Mouse (Mus musculus) liver, embryonic 14.5 days (tissue): ENCODE measurements around the gene Cmtm8. TPM values are rescaled to one million over a fixed set of nuclear protein-coding genes. Genes with fewer than 3 reads are reported as not detected.

Source experiments
- ATAC-seq: fragments of 200-750 bp; cut with Nextera tagmentation; 2 replicates; pipeline ENCODE4 v1.8.0; 2017; ENCODE audit warnings: moderate number of reproducible peaks, mild to moderate bottlenecking, moderate library complexity; ENCODE audit not compliant: insufficient read depth
- DNase-seq, 3 experiments: peaks; one replicate each; pipeline ENCODE4 v3.0.0-alpha.2; 2012 to 2013; ENCODE audit warnings: low read depth in 3 of 3, low spot score in 3 of 3
- H3K27ac ChIP-seq: fragments of 300-500 bp; sonication (generic); 2 replicates; pipeline ENCODE4 v1.5.1; 2014; ENCODE audit warnings: moderate library complexity, mild to moderate bottlenecking, control low read depth, inconsistent platforms
- H3K27me3 ChIP-seq: fragments of 300-500 bp; sonication (generic); 2 replicates; pipeline ENCODE4 v1.6.1; 2014; ENCODE audit warnings: mild to moderate bottlenecking, low read length, moderate library complexity; ENCODE audit not compliant: control insufficient read depth, insufficient read depth
- H3K36me3 ChIP-seq: fragments of 300-500 bp; sonication (generic); replicated peaks from 2 replicates; pipeline ENCODE4 v1.6.1; 2014; ENCODE audit warnings: low read depth; ENCODE audit not compliant: control insufficient read depth, insufficient read depth
- H3K4me1 ChIP-seq, 2 experiments: fragments of 200-500 bp in 1 of 2; fragments of 300-500 bp in 1 of 2; sonication (generic) in 1 of 2; replicated peaks; 2 replicates each; pipeline ENCODE4 v1.6.1; 2012 to 2014; ENCODE audit warnings: antibody characterized with exemption in 1 of 2, inconsistent platforms in 1 of 2, low read length in 1 of 2; ENCODE audit not compliant: control insufficient read depth in 2 of 2, insufficient read depth in 2 of 2
- H3K4me2 ChIP-seq: fragments of 300-500 bp; sonication (generic); 2 replicates; pipeline ENCODE4 v1.6.1; 2014; ENCODE audit warnings: low read depth, mild to moderate bottlenecking, control low read depth, moderate library complexity
- H3K4me3 ChIP-seq, 2 experiments: fragments of 200-500 bp in 1 of 2; fragments of 300-500 bp in 1 of 2; sonication (generic) in 1 of 2; 2 replicates each; pipeline ENCODE4 v1.5.1; 2012 to 2014; ENCODE audit warnings: low read depth in 2 of 2, low read length in 2 of 2, mild to moderate bottlenecking in 2 of 2, control low read depth in 1 of 2, inconsistent platforms in 1 of 2, moderate library complexity in 1 of 2; ENCODE audit not compliant: insufficient read depth in 1 of 2
- H3K9ac ChIP-seq: fragments of 300-500 bp; sonication (generic); replicated peaks from 2 replicates; pipeline ENCODE4 v1.6.1; 2014; ENCODE audit warnings: mild to moderate bottlenecking, control low read depth, moderate library complexity
- H3K9me3 ChIP-seq: fragments of 300-500 bp; sonication (generic); 2 replicates; pipeline ENCODE4 v1.6.1; 2016; ENCODE audit warnings: low read length, mixed read lengths; ENCODE audit not compliant: control insufficient read depth
- CTCF ChIP-seq: IDR thresholded peaks from 2 replicates; pipeline ENCODE4 v1.5.1; 2016; ENCODE audit warnings: antibody characterized with exemption, low read depth, control low read depth
- EP300 ChIP-seq: IDR thresholded peaks from 2 replicates; pipeline ENCODE4 v1.6.1; 2016; ENCODE audit warnings: antibody characterized with exemption, low read depth
- WGBS: fragments of 180-500 bp; shearing (Covaris S2); extraction: QIAGEN DNeasy Blood & Tissue Kit; methylation state at CpG from one replicate; pipeline ENCODE4 v1.1.7; 2014; ENCODE audit not compliant: insufficient replicate concordance; 5-methylcytosine and 5-hydroxymethylcytosine counted together
- polyA plus RNA-seq, 2 experiments: library from polyadenylated mRNA; depleted of rRNA in 1 of 2; stranded (reverse) in 1 of 2; unstranded in 1 of 2; fragments of >200 nt; fragmentation: Nextera tagmentation in 1 of 2; extraction: Ambion mirVana in 1 of 2; gene quantifications; 2 replicates each; pipeline versions ENCODE4 v1.2.1 to v1.2.3; 2012 to 2014

Gene Cmtm8
- polyA plus RNA-seq, 2 experiments = 16.2 to 24.2 TPM

- Histone ChIP-seq H3K27ac (no peak overlapping the region), H3K4me2 (no peak overlapping the region), H3K4me3 (no peak overlapping the region), H3K4me1 (peaks cover 0 to 18% of the 10 kb centered on the region in 2 experiments; a peak in 2 of 4 replicates), H3K27me3 (no peaks in the 10 kb centered on the region), H3K9ac (no peak overlapping the region), H3K36me3 (no peaks in the 10 kb centered on the region; the same call in 1 of the 2 replicates), H3K9me3 (no peaks in the 10 kb centered on the region)
- ATAC-seq = no peak
- 78% methylated on average over 9 of the region's 9 CpGs for WGBS
- no peak for TF ChIP-seq EP300
- TF ChIP-seq CTCF = no peak
- no peak for DNase-seq
Measured at GRCm38 (mm10) chr9:114740336-114740735, 103.6 kb downstream of the Cmtm8 start.

Other genes starting within 250 kb of the Cmtm8 start
- gene Cnot10, start 204.0 kb downstream of the Cmtm8 start, polyA plus RNA-seq (2012; rRNA removed) = 16.3 and 20.7 TPM in 2 replicates
- gene Cnot10, start 204.0 kb downstream of the Cmtm8 start, polyA plus RNA-seq (2014; fragmentation: Nextera tagmentation; extraction: Ambion mirVana) = 23.1 and 23.8 TPM in 2 replicates
- gene Dync1li1, start 155.4 kb downstream of the Cmtm8 start, polyA plus RNA-seq (2012; rRNA removed) = 5.0 and 10.3 TPM in 2 replicates
- gene Dync1li1, start 155.4 kb downstream of the Cmtm8 start, polyA plus RNA-seq (2014; fragmentation: Nextera tagmentation; extraction: Ambion mirVana) = 10.8 and 11.5 TPM in 2 replicates
- 8.7 and 10.8 TPM in 2 replicates for gene Cmtm6, start 113.0 kb downstream of the Cmtm8 start, polyA plus RNA-seq (2012; rRNA removed)
- 20.1 and 24.2 TPM in 2 replicates for gene Cmtm6, start 113.0 kb downstream of the Cmtm8 start, polyA plus RNA-seq (2014; fragmentation: Nextera tagmentation; extraction: Ambion mirVana)
- 36.7 and 52.9 TPM in 2 replicates for gene Cmtm7, start 62.3 kb downstream of the Cmtm8 start, polyA plus RNA-seq (2012; rRNA removed)
- gene Cmtm7, start 62.3 kb downstream of the Cmtm8 start, polyA plus RNA-seq (2014; fragmentation: Nextera tagmentation; extraction: Ambion mirVana) = 43.5 and 49.5 TPM in 2 replicates
- 3.9 and 4.6 TPM in 2 replicates for gene Gpd1l, start 89.8 kb upstream of the Cmtm8 start, polyA plus RNA-seq (2012; rRNA removed)
- gene Gpd1l, start 89.8 kb upstream of the Cmtm8 start, polyA plus RNA-seq (2014; fragmentation: Nextera tagmentation; extraction: Ambion mirVana) = 3.4 and 3.7 TPM in 2 replicates
- gene Osbpl10, start 134.4 kb upstream of the Cmtm8 start, polyA plus RNA-seq (2012; rRNA removed) = 0.29 and 0.34 TPM in 2 replicates
- 0.08 and 0.16 TPM in 2 replicates for gene Osbpl10, start 134.4 kb upstream of the Cmtm8 start, polyA plus RNA-seq (2014; fragmentation: Nextera tagmentation; extraction: Ambion mirVana)
- 36.0 and 87.6 TPM in 2 replicates for gene Rps27rt, start 138.6 kb upstream of the Cmtm8 start, polyA plus RNA-seq (2012; rRNA removed)
- 282 and 299 TPM in 2 replicates for gene Rps27rt, start 138.6 kb upstream of the Cmtm8 start, polyA plus RNA-seq (2014; fragmentation: Nextera tagmentation; extraction: Ambion mirVana)